ENCODE assay signal across 8 mouse cellular contexts in the genomic region with DNA sequence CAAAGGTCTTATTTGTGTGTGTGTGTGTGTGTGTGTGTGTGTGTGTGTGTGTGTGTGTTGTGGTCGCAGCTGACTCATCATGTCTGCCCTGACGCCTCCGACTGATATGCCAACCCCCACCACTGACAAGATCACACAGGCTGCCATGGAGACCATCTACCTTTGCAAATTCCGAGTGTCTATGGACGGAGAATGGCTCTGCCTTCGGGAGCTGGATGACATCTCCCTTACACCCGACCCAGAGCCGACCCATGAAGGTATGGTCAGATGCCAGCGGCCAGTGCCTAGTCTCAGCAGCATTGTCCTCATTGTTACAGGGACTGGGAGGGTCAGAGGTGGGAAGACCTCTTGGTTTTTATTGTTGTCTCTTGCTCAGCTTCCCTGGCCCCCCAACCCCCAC. TPM values are rescaled to one million over a fixed set of nuclear protein-coding genes. Genes with fewer than 3 reads are reported as not detected.
DNase-seq lines count a peak whose midpoint lies in the region; ATAC-seq and TF ChIP-seq lines count a peak whose summit lies in the region.

No protein-coding gene starts in this region.

- ATAC-seq in forebrain, embryonic 16.5 days, result peak; percentile 24
- ATAC-seq in midbrain, embryonic 11.5 days (ENCODE audit: low FRiP score), result peak; percentile 56
- no peak for ATAC-seq in liver, embryonic 12.5 days

- H3K4me3 ChIP-seq in kidney, adult 2 months (ENCODE audit: insufficient read depth, low read depth, low read length), result peak overlapping the region; percentile 46
- H3K4me3 ChIP-seq in forebrain, embryonic 16.5 days (replicated peaks; ENCODE audit: low read length), result peak overlapping the region; percentile 80
- H3K4me3 ChIP-seq in midbrain, embryonic 11.5 days (ENCODE audit: low read depth, low read length), result peak overlapping the region; percentile 55
- no peak overlapping the region for H3K4me3 ChIP-seq in liver, embryonic 12.5 days

- TF ChIP-seq CTCF in kidney, adult 2 months (conservative IDR thresholded peaks at IDR 0.05; ENCODE audit: insufficient read depth, insufficient read length, low read depth, low read length), result no peak

- H3K9ac ChIP-seq in forebrain, embryonic 16.5 days (replicated peaks; ENCODE audit: low read depth, low read length), result peak overlapping the region; percentile 74
- H3K9ac ChIP-seq in midbrain, embryonic 11.5 days (ENCODE audit: low read length), result peak overlapping the region; percentile 74
- H3K9ac ChIP-seq in liver, embryonic 12.5 days, result no peak overlapping the region

- TF ChIP-seq POLR2A in kidney, adult 2 months (IDR thresholded peaks at IDR 0.05; ENCODE audit: low read depth, low read length), result no peak

- peak overlapping the region; percentile 76 for H3K4me2 ChIP-seq in forebrain, embryonic 16.5 days (ENCODE audit: low read length)
- H3K4me2 ChIP-seq in midbrain, embryonic 11.5 days, result peak overlapping the region; percentile 67
- H3K4me2 ChIP-seq in liver, embryonic 12.5 days, result no peak overlapping the region

- DNase-seq in kidney, adult 2 months, result no peak
- no peak for DNase-seq in kidney, postnatal 25 days
- DNase-seq in cerebellum, adult 9-10 months, result peak; percentile 68
- peak; percentile 91 for DNase-seq in midbrain, embryonic 11.5 days (ENCODE audit: low spot score, missing footprints)
- DNase-seq in thymus, postnatal 4 days, result no peak
- DNase-seq in kidney, postnatal 10 days, result no peak

- no peaks in the 10 kb centered on the region; the same call in 1 of the 2 replicates for H3K36me3 ChIP-seq in kidney, adult 2 months (ENCODE audit: control insufficient read depth, insufficient read depth, low read length)
- H3K36me3 ChIP-seq in forebrain, embryonic 16.5 days (ENCODE audit: control insufficient read depth, insufficient read depth), result no peaks in the 10 kb centered on the region
- H3K36me3 ChIP-seq in midbrain, embryonic 11.5 days (ENCODE audit: control insufficient read depth, insufficient read depth, low read length), result no peaks in the 10 kb centered on the region
- H3K36me3 ChIP-seq in liver, embryonic 12.5 days, result no peaks in the 10 kb centered on the region

- H3K27ac ChIP-seq in kidney, adult 2 months (ENCODE audit: insufficient read depth, low read depth, low read length), result peak overlapping the region; percentile 55; the same call in 1 of the 2 replicates
- peak overlapping the region; percentile 61 for H3K27ac ChIP-seq in forebrain, embryonic 16.5 days (ENCODE audit: low read length)
- peak overlapping the region; percentile 55; the same call in 1 of the 2 replicates for H3K27ac ChIP-seq in midbrain, embryonic 11.5 days (ENCODE audit: low read depth, low read length)
- no peak overlapping the region for H3K27ac ChIP-seq in liver, embryonic 12.5 days

- peaks cover 18% of the 10 kb centered on the region; the same call in 1 of the 2 replicates for H3K4me1 ChIP-seq in kidney, adult 2 months (ENCODE audit: control insufficient read depth, insufficient read depth, low read length)
- H3K4me1 ChIP-seq in forebrain, embryonic 16.5 days (replicated peaks; ENCODE audit: control insufficient read depth, insufficient read depth, low read length), result peaks cover 38% of the 10 kb centered on the region
- peaks cover 21% of the 10 kb centered on the region for H3K4me1 ChIP-seq in midbrain, embryonic 11.5 days (ENCODE audit: control insufficient read depth, insufficient read depth, low read length)
- peaks cover 32% of the 10 kb centered on the region for H3K4me1 ChIP-seq in liver, embryonic 12.5 days

- no peaks in the 10 kb centered on the region for H3K9me3 ChIP-seq in forebrain, embryonic 16.5 days (ENCODE audit: control insufficient read depth, low read length)
- H3K9me3 ChIP-seq in midbrain, embryonic 11.5 days (ENCODE audit: control insufficient read depth, low read length), result no peaks in the 10 kb centered on the region
- no peaks in the 10 kb centered on the region for H3K9me3 ChIP-seq in liver, embryonic 12.5 days (replicated peaks)

- H3K27me3 ChIP-seq in kidney, adult 2 months (replicated peaks; ENCODE audit: control insufficient read depth, insufficient read depth, low read length), result no peaks in the 10 kb centered on the region
- H3K27me3 ChIP-seq in forebrain, embryonic 16.5 days (replicated peaks; ENCODE audit: control insufficient read depth, insufficient read depth, low read length), result no peaks in the 10 kb centered on the region
- H3K27me3 ChIP-seq in midbrain, embryonic 11.5 days (ENCODE audit: control insufficient read depth, insufficient read depth, low read length), result no peaks in the 10 kb centered on the region
- H3K27me3 ChIP-seq in liver, embryonic 12.5 days (replicated peaks), result no peaks in the 10 kb centered on the region

- 48% methylated on average over 9 of the region's 9 CpGs for WGBS in kidney, adult 2 months
- WGBS in forebrain, embryonic 16.5 days, result 8% methylated on average over 9 of the region's 9 CpGs
- WGBS in midbrain, embryonic 11.5 days, result 12% methylated on average over 9 of the region's 9 CpGs
- WGBS in liver, embryonic 12.5 days (ENCODE audit: insufficient replicate concordance), result 49% methylated on average over 9 of the region's 9 CpGs

RNA-seq across cellular contexts. Expression of gene Rufy3, which starts 19.2 kb away (rescaled TPM):
- 21.2 and 24.0 TPM in 2 replicates for polyA plus RNA-seq in kidney, adult 2 months (2012; rRNA removed)
- polyA plus RNA-seq in forebrain, embryonic 16.5 days (2015; fragmentation: Nextera tagmentation; extraction: Ambion mirVana), result 248 and 258 TPM in 2 replicates
- polyA plus RNA-seq in midbrain, embryonic 11.5 days (2014; fragmentation: Nextera tagmentation; extraction: Ambion mirVana), result 121 and 149 TPM in 2 replicates
- polyA plus RNA-seq in liver, embryonic 12.5 days (2016; fragmentation: Nextera tagmentation; extraction: Ambion mirVana), result 7.5 and 7.9 TPM in 2 replicates

RNA-seq across cellular contexts. Expression of gene Utp3, which starts 29.8 kb away (rescaled TPM):
- polyA plus RNA-seq in kidney, adult 2 months (2012; rRNA removed), result 7.9 and 9.8 TPM in 2 replicates
- polyA plus RNA-seq in forebrain, embryonic 16.5 days (2015; fragmentation: Nextera tagmentation; extraction: Ambion mirVana), result 50.8 and 55.0 TPM in 2 replicates
- 68.4 and 73.0 TPM in 2 replicates for polyA plus RNA-seq in midbrain, embryonic 11.5 days (2014; fragmentation: Nextera tagmentation; extraction: Ambion mirVana)
- polyA plus RNA-seq in liver, embryonic 12.5 days (2016; fragmentation: Nextera tagmentation; extraction: Ambion mirVana), result 51.3 and 52.3 TPM in 2 replicates

RNA-seq across cellular contexts. Expression of gene Jchain, which starts 56.4 kb away (rescaled TPM):
- 3.2 and 5.5 TPM in 2 replicates for polyA plus RNA-seq in kidney, adult 2 months (2012; rRNA removed)
- 0.11 and 0.58 TPM in 2 replicates for polyA plus RNA-seq in forebrain, embryonic 16.5 days (2015; fragmentation: Nextera tagmentation; extraction: Ambion mirVana)
- polyA plus RNA-seq in midbrain, embryonic 11.5 days (2014; fragmentation: Nextera tagmentation; extraction: Ambion mirVana), result 0.34 TPM in 1 of 2 replicates, not detected in the other
- polyA plus RNA-seq in liver, embryonic 12.5 days (2016; fragmentation: Nextera tagmentation; extraction: Ambion mirVana), result 0.11 and 0.12 TPM in 2 replicates

Comparison
In these comparisons a context has a peak if more than half of its experiments do, and no peak if none do; other contexts are left out.
1. DNase-seq: peak in cerebellum, adult 9-10 months (single experiment) and midbrain, embryonic 11.5 days (single experiment); none in kidney, adult 2 months (single experiment), kidney, postnatal 25 days (0 of 2), thymus, postnatal 4 days (single experiment) and kidney, postnatal 10 days (single experiment).